Mouse (Mus musculus) cerebellum, adult 2 months (tissue): Measurements from ENCODE around the gene Galm.

Experiments used
- CTCF ChIP-seq: fragments of 200-500 bp; IDR thresholded peaks from 2 replicates; pipeline ENCODE4 v1.5.1; 2011; ENCODE audit warnings: low read depth, mild to moderate bottlenecking, control low read depth, low read length, moderate library complexity, borderline replicate concordance; ENCODE audit not compliant: insufficient read depth
- POLR2A ChIP-seq: fragments of 200-500 bp; IDR thresholded peaks from 2 replicates; pipeline ENCODE4 v1.6.1; 2011; ENCODE audit warnings: low read length, control low read depth, borderline replicate concordance; ENCODE audit not compliant: insufficient read depth

GRCm38 (mm10) chr17:80099823-80100222 is 27.4 kb upstream of the Galm start:
- no peak for TF ChIP-seq POLR2A
- TF ChIP-seq CTCF: no peak
